Mouse (Mus musculus): ENCODE results near the gene Capn2.

- no peak for TF ChIP-seq POLR2A (IDR thresholded peaks at IDR 0.05; ENCODE audit: borderline replicate concordance, low read depth, low read length)
- TF ChIP-seq CTCF (IDR thresholded peaks at IDR 0.05; ENCODE audit: low read depth, low read length): no peak
These were observed 4.5 kb downstream of the Capn2 start for GRCm38 (mm10) chr1:182512901-182513410.

All from bone marrow macrophage, adult 2 months (primary cell).